Mouse (Mus musculus) kidney, adult 18-20 months (tissue): ENCODE data around the gene Myt1l.

ENCODE experiments used
- DNase-seq: peaks from one replicate; pipeline ENCODE4 v3.0.0; 2021

The Myt1l gene

DNA sequence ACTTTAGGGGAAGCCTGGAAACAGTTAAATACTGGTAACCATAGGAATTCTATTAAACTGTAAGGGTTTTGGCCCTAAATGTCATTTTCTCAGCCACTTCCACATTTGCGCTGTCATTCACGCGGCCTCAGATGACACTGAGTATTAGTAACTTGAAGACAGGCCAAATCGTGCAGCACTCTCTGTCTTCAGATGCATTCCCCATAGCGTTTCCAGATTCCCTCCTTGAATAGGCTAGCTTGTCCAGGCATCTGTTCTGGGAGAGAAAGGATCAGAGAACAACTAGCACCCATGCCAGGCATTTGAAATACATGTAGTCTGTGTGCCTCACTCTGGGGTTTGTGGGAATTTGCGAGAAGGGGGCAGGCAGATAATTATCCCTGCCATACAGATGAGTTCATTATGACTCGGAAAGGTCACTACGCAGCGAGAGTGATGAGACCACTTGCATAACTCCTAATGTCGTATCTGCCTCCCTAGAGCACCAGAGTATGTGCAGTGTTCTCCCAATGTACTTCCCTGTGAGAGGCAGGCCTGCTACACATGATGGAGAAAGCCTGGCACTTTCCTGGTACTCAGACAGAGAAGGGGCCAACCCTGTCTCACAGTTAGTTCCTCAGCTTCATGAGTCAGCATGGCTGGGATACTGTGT, 295.7 kb downstream of the Myt1l start:
- DNase-seq = no peak

GRCm38 (mm10) chr12:29830571-29830970, 302.4 kb downstream of the Myt1l start:
- no peak for DNase-seq

DNA sequence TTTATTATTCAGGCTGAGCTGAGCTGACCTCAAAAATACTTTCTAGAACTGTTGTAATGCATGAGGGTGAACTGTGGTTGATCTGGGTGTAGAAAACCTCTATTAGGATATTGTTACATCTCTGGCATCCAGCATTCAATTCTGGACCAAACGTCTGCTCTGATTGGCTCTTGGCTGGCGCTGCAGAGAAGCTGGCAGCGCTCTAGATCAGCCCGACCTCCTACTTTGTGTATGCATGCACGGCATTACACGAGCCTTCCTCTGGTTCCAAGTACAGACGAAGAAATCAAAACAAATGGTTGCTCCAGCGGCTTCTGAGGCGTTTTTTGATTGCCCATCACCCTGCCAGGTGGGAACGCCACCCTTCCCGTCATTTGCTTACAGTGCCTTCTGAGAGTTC, 303.2 kb downstream of the Myt1l start:
- no peak for DNase-seq

DNA sequence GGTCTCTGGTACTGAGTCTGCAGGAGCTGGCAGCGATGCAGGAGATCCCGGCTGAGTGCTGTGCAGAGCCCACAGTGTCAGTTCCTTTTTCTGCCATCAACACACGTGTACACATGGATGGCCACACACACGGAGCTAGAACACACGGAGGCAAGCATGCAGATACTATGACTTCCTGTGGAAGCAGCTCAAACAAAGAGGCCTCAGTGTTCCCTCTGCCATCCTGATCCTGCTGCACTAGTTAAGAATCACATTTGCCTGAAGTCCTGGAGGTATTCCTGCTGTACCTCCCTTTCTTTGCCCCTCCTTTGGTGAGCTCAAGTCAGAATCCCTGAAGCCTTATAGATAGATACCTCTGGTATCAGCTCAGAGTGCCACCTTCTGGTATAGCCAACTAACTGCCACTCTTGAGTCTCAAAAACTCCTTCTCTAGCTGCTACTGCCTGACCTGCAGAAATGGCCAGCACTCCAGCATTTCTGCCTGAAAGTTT, 309.2 kb downstream of the Myt1l start:
- no peak for DNase-seq

- DNase-seq = no peak
These were observed 310.2 kb downstream of the Myt1l start for GRCm38 (mm10) chr12:29838421-29838820.

GRCm38 (mm10) chr12:29849936-29850335, 321.8 kb downstream of the Myt1l start:
- DNase-seq = no peak

DNA sequence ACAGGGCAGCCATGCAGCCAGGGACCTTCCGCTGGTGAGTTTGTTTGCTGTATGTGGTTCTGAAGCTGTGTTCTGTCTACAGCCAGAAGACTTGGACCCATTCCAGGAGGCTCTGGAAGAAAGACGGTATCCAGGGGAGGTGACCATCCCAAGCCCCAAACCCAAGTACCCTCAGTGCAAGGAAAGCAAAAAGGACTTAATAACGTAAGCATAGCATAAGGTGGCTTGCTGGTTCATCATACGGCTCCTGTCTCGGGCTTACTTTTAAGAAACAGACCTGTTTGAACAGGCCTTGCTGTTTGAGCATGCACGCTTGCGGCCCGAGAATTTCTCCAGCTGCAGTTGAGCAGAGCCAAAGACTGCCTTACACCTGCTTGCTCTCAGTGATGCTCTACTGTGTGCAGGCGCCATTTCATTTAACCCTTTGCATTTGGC, 326.0 kb downstream of the Myt1l start:
- no peak for DNase-seq

GRCm38 (mm10) chr12:29855007-29855406, 326.8 kb downstream of the Myt1l start:
- DNase-seq = peak; percentile 40

DNA sequence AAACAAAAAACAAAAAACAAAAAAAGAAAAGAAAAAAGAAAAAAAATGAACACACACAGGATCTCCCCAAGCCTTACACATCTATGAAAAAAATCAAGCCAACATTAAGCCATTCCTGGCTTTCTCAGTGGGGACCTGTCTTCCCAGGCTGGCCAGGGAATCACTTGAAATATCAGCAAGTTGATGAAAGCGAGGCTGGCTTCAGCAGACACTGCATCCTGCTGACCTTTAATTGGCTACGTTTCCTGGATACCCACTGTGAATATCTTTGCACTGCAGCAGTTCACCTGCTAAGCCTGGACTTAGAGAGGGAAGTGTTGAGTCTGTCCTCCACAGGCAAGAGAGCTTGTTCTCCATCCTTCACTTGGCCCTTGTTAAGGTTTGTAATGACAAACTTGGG, 332.8 kb downstream of the Myt1l start:
- no peak for DNase-seq

GRCm38 (mm10) chr12:29868295-29868694, 340.1 kb downstream of the Myt1l start:
- DNase-seq = no peak

- no peak for DNase-seq
These were observed 340.6 kb downstream of the Myt1l start for GRCm38 (mm10) chr12:29868781-29869180.

DNA sequence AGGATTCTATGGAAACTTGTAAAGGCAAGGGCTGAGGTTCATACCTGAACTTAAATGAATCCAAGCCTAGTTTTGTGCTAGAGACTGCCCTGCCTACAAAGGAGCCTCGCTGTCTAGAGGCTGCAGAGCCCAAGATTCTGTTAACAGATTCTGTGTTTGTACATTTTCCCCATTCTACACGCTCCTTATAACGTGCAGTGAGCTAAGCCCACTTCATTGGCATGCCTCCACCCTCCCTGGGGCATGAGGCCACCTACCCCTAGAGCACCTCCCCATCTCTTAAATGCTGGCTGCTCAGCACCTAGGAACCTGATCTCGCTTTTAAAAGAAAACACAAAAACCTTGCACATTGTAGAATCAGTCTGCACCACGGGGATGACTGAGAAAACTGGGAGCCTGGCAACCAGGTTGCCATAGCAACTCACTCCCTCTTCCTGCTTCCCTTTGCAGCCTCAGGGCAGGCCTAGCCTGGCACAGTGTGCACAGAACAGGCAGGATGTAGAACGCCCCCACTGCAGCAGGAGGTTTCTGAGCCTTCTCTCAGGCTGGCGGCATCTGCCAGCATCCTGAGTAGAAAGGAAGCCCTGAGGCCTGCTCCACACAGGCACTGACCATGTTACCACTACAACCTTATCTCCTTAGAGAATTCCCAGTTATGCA, 344.1 kb downstream of the Myt1l start:
- DNase-seq = no peak

- no peak for DNase-seq
These were observed 345.1 kb downstream of the Myt1l start for GRCm38 (mm10) chr12:29873281-29873772.

GRCm38 (mm10) chr12:29877977-29878376, 349.8 kb downstream of the Myt1l start:
- DNase-seq = no peak

DNA sequence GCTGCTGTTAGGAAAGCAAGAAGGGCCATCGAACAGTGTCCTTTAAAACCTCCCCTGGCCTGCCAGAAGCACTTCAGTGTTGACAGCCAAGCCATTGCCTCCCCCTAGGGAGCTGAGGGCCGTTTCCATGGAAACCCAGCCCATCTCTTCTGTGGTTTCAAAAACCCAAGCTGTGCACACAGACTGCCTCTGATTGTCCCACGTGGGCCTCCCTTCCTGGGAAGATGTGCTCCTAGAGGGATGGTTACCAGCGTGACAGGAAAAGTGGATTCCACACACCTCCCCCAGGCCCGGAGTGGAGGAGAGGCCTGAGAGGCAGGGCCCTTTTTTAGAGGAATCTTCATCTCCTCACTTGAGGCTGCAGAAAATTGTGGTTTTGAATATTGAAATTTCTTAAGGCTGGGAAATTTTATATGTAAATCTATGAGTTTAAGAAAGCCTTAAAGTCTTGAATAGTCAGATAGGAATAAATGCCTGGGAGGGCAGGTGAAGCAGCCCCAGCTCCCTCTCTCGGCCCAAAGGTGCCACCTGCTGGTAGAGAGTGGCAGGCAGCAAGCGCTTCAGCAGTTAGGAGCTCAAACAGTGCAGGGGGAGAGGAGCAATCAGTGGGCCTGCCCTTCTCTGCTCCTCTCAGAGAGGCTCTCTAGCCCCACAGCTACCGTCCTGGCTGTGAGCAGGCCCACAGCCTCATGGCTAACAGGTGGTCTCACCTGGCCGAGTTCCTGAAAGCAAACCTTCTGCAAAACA, 354.9 kb downstream of the Myt1l start:
- DNase-seq = peak; percentile 56

- no peak for DNase-seq
These were observed 356.2 kb downstream of the Myt1l start for GRCm38 (mm10) chr12:29884376-29884775.

- DNase-seq = peak; percentile 32
These were observed 366.5 kb downstream of the Myt1l start for GRCm38 (mm10) chr12:29894669-29895068.

GRCm38 (mm10) chr12:29897533-29898085, 369.4 kb downstream of the Myt1l start:
- no peak for DNase-seq

DNA sequence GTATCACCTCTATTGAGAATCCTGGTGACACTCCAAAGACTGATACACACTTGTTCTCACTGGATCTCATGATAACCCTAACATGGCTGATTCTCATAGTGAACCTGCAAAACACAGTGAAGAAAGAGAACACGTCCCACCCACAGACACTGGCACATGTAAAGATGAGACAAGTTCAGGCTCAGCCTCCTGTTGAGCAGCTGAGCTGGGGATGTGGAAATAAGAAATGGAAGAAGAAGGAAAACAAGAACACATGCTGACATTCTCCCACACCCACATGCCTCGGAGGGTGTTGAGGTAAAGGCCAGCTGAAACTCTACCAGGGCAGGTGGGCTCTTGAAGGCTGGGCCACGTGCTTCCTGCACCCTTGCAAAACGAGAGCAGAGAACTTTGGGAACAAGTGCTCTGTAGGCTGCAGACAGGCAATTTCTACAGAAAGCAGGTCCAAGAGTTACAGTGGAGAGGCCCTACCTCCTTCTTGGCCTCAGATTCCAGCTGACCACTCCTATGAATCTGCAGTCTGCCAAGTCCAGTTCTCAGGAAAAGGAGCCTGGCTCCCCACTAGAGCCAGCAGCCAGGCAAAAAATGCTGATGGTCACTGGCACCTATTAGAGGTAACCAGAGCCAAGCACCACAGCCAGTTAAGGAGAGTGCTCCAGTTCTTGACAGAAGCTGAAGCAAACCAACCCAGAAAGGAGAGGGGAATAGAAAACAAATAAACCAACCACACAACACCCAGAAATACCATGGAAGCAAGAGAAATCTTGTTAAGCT, 376.1 kb downstream of the Myt1l start:
- DNase-seq = no peak

GRCm38 (mm10) chr12:29907056-29907455, 378.9 kb downstream of the Myt1l start:
- peak; percentile 58 for DNase-seq

DNA sequence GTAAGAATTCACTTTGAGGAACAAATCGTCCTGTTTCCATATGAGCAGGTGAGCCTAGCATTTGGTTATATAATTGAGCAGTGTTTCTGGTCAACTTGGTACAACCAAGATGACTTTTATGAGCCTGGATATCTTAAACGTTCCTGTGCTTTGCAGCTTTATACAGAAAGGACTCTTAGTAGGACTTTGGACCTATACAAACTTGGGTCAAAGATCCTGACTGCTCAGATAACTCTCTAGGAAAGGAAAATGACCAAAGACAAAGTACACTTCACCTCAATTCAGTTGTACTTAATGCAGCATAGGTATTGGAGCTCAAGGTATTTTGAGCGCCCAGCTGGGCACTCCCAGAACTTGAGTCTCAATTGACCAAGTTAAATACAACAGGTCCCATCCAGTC, 388.0 kb downstream of the Myt1l start:
- no peak for DNase-seq

GRCm38 (mm10) chr12:29916807-29917206, 388.6 kb downstream of the Myt1l start:
- no peak for DNase-seq

- no peak for DNase-seq
These were observed 392.1 kb downstream of the Myt1l start for GRCm38 (mm10) chr12:29920298-29920697.
